Mouse (Mus musculus) forebrain, embryonic 16.5 days (tissue): ENCODE measurements around the gene Aip. TPM values are rescaled to one million over a fixed set of nuclear protein-coding genes. Genes with fewer than 3 reads are reported as not detected.

Source experiments
- ATAC-seq: fragments of 200-750 bp; cut with Nextera tagmentation; 2 replicates; pipeline ENCODE4 v1.8.0; 2017; ENCODE audit warnings: mild to moderate bottlenecking, moderate library complexity
- H3K27ac ChIP-seq: fragments of 300-500 bp; sonication (generic); 2 replicates; pipeline ENCODE4 v1.5.1; 2014; ENCODE audit warnings: low read length, control low read depth
- H3K27me3 ChIP-seq: fragments of 300-500 bp; sonication (generic); replicated peaks from 2 replicates; pipeline ENCODE4 v1.6.1; 2014; ENCODE audit warnings: low read length; ENCODE audit not compliant: control insufficient read depth, insufficient read depth
- H3K36me3 ChIP-seq: fragments of 300-500 bp; sonication (generic); 2 replicates; pipeline ENCODE4 v1.6.1; 2014; ENCODE audit not compliant: control insufficient read depth, insufficient read depth
- H3K4me1 ChIP-seq: fragments of 300-500 bp; sonication (generic); replicated peaks from 2 replicates; pipeline ENCODE4 v1.6.1; 2014; ENCODE audit warnings: low read length; ENCODE audit not compliant: control insufficient read depth, insufficient read depth
- H3K4me2 ChIP-seq: fragments of 300-500 bp; sonication (generic); 2 replicates; pipeline ENCODE4 v1.6.1; 2014; ENCODE audit warnings: mild to moderate bottlenecking, low read length, control low read depth
- H3K4me3 ChIP-seq: fragments of 300-500 bp; sonication (generic); replicated peaks from 2 replicates; pipeline ENCODE4 v1.5.1; 2014; ENCODE audit warnings: mild to moderate bottlenecking, low read length, control low read depth
- H3K9ac ChIP-seq: fragments of 300-500 bp; sonication (generic); replicated peaks from 2 replicates; pipeline ENCODE4 v1.6.1; 2014; ENCODE audit warnings: low read depth, low read length, control low read depth
- H3K9me3 ChIP-seq: fragments of 300-500 bp; sonication (generic); 2 replicates; pipeline ENCODE4 v1.6.1; 2016; ENCODE audit warnings: low read length; ENCODE audit not compliant: control insufficient read depth
- whole genome bisulfite sequencing: fragments of 180-500 bp; shearing (Covaris S2); extraction: QIAGEN DNeasy Blood & Tissue Kit; methylation state at CpG from one replicate; pipeline ENCODE4 v1.1.7; 2014; 5-methylcytosine and 5-hydroxymethylcytosine counted together
- polyA plus RNA-seq: library from polyadenylated mRNA; unstranded; fragments of >200 nt; fragmentation: Nextera tagmentation; extraction: Ambion mirVana; gene quantifications from 2 replicates; pipeline ENCODE4 v1.2.1, GENCODE M21; 2015

Aip gene
- polyA plus RNA-seq, 1 experiment from 2014 or later: 91.6 TPM

DNA sequence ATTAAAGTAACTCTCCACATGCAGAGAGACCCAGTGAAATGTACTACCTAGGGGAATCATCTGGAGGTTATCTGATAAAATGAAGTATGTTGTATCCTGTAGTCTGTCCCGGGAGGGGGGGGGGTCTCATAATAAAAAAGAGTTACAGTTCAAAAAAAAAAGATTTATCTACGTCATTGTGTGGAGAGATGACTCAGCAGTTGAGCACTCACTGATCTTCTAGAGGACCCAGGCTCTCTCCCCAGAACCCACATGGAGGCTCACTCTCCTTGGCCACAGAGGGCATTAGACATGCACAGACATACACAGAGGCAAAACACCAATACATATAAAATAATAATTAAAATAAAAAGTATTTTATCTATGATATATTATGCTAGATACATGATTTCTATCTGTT is 34.3 kb downstream of the Aip start:
- WGBS: 75% methylated on average over 2 of the region's 2 CpGs
- no peaks in the 10 kb centered on the region for H3K9me3 ChIP-seq
- H3K4me3 ChIP-seq: no peak overlapping the region
- H3K27ac ChIP-seq: no peak overlapping the region
- H3K4me2 ChIP-seq: no peak overlapping the region
- H3K9ac ChIP-seq: no peak overlapping the region
- no peaks in the 10 kb centered on the region for H3K36me3 ChIP-seq
- peaks cover 6% of the 10 kb centered on the region for H3K4me1 ChIP-seq
- no peak for ATAC-seq
- no peaks in the 10 kb centered on the region for H3K27me3 ChIP-seq

- no peak overlapping the region for H3K4me2 ChIP-seq
- no peaks in the 10 kb centered on the region; the same call in 1 of the 2 replicates for H3K4me1 ChIP-seq
- H3K27ac ChIP-seq: no peak overlapping the region
- no peaks in the 10 kb centered on the region for H3K27me3 ChIP-seq
- no peak overlapping the region for H3K4me3 ChIP-seq
- 90% methylated on average over 3 of the region's 3 CpGs for WGBS
- no peaks in the 10 kb centered on the region for H3K9me3 ChIP-seq
- no peak for ATAC-seq
- no peaks in the 10 kb centered on the region for H3K36me3 ChIP-seq
- H3K9ac ChIP-seq: no peak overlapping the region
These were observed 35.2 kb downstream of the Aip start for GRCm38 (mm10) chr19:4090446-4090845.

- Histone ChIP-seq H3K36me3 (no peaks in the 10 kb centered on the region), H3K4me2 (no peak overlapping the region), H3K4me3 (no peak overlapping the region), H3K9ac (no peak overlapping the region), H3K27me3 (no peaks in the 10 kb centered on the region), H3K4me1 (no peaks in the 10 kb centered on the region; the same call in 1 of the 2 replicates), H3K27ac (no peak overlapping the region), H3K9me3 (no peaks in the 10 kb centered on the region)
- 30% methylated on average over 6 of the region's 6 CpGs for WGBS
- ATAC-seq: no peak
These were observed 36.5 kb downstream of the Aip start for GRCm38 (mm10) chr19:4089128-4089527.

DNA sequence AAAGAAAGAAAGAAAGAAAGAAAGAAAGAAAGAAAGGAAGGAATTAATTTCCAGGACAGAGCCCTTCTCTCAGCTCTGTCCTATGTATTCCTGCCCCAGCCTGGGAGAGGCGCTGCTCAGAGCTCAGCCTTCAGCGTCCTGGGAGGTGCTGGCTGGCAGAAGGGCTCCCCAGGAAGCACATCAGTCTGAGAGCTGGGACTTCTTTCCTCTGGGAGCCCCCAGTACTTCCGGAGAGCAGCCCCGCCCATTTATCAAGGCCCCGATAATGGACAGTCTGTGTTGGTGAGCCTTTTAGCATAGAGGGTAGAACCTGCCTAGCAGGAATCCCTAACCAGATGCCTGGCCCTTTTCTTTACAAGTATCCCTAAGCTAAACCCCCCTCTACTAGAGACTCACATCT is 37.5 kb downstream of the Aip start:
- ATAC-seq: no peak
- no peaks in the 10 kb centered on the region for H3K9me3 ChIP-seq
- H3K27me3 ChIP-seq: no peaks in the 10 kb centered on the region
- no peaks in the 10 kb centered on the region for H3K36me3 ChIP-seq
- no peak overlapping the region for H3K4me2 ChIP-seq
- H3K27ac ChIP-seq: no peak overlapping the region
- WGBS: 58% methylated on average over 5 of the region's 5 CpGs
- H3K4me3 ChIP-seq: no peak overlapping the region
- H3K9ac ChIP-seq: no peak overlapping the region
- H3K4me1 ChIP-seq: no peaks in the 10 kb centered on the region; the same call in 1 of the 2 replicates

DNA sequence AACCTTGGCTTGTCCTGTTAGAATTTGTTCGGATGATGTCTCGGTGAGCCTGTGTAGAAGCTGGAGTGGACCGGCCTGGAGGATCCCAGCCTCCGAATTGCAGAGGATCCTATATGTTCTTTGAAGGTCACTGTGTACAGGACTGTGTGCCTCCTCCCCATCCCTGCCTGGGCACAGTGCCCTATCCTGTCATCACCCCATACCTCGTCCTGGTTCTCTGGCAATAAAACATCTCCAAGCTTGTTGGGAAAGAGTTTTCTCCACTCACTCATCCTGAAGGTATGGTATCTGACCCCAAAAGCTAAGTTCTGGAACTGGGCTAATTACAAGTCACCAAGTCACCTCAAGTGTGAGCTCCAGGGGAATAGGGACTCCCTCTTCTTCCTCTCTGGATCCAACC is 38.6 kb downstream of the Aip start:
- ATAC-seq: no peak
- H3K4me3 ChIP-seq: no peak overlapping the region
- H3K4me1 ChIP-seq: no peaks in the 10 kb centered on the region; the same call in 1 of the 2 replicates
- H3K9me3 ChIP-seq: no peaks in the 10 kb centered on the region
- H3K36me3 ChIP-seq: no peaks in the 10 kb centered on the region
- H3K27ac ChIP-seq: no peak overlapping the region
- WGBS: 85% methylated on average over 5 of the region's 5 CpGs
- H3K4me2 ChIP-seq: no peak overlapping the region
- no peak overlapping the region for H3K9ac ChIP-seq
- no peaks in the 10 kb centered on the region for H3K27me3 ChIP-seq

- H3K4me2 ChIP-seq: no peak overlapping the region
- H3K27ac ChIP-seq: no peak overlapping the region
- H3K4me3 ChIP-seq: no peak overlapping the region
- ATAC-seq: no peak
- no peaks in the 10 kb centered on the region; the same call in 1 of the 2 replicates for H3K4me1 ChIP-seq
- no peaks in the 10 kb centered on the region for H3K9me3 ChIP-seq
- H3K27me3 ChIP-seq: no peaks in the 10 kb centered on the region
- H3K36me3 ChIP-seq: no peaks in the 10 kb centered on the region
- 91% methylated on average over 15 of the region's 15 CpGs for WGBS
- H3K9ac ChIP-seq: no peak overlapping the region
These were observed 39.5 kb downstream of the Aip start for GRCm38 (mm10) chr19:4086156-4086555.

DNA sequence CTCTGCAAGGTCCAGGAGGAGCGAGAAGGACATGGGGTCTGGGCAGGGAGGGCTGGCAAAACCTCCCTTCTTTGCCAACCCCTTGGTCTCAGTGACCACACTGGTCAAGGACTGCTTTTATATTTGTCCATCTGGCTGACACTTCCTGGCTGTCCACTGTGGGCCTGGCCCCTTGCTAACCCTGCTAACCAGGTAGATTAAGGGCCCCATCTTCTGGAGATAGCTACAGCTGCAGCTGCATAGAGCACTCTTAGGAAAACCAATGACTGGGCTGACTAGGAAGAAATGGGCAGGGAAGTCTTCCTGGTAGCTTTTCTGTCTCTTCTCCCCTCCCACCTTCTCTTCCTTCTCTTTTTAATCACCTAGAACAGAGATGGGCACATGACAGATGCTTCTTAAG is 40.7 kb downstream of the Aip start:
- Histone ChIP-seq H3K4me2 (no peak overlapping the region), H3K4me3 (no peak overlapping the region), H3K27me3 (no peaks in the 10 kb centered on the region), H3K27ac (no peak overlapping the region), H3K9me3 (no peaks in the 10 kb centered on the region), H3K4me1 (no peaks in the 10 kb centered on the region; the same call in 1 of the 2 replicates), H3K9ac (no peak overlapping the region), H3K36me3 (no peaks in the 10 kb centered on the region)
- no peak for ATAC-seq
- 89% methylated on average over 1 of the region's 1 CpGs for WGBS

DNA sequence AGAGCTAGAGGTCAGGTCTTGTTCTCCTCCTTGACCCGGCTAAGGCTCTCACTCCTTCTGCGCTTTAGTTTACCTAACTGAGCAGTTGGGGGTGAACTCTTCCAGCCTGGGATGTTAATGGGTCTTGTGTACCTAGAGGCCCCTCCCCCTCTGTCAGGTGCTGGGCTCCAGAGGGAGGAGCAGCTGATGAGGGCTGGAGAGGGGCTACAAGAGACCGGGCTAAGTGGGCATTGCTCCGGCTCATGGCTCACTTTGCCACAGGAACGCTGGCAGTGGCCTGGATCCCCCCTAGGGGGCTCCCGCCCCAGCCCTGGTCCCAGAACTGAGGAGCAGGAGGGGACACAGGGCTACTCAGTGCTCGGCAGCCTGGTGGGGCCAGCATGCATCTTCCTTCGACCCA is 41.8 kb downstream of the Aip start:
- Histone ChIP-seq H3K36me3 (no peaks in the 10 kb centered on the region), H3K4me2 (no peak overlapping the region)
- no peak for ATAC-seq

GRCm38 (mm10) chr19:4083316-4083715 is 42.3 kb downstream of the Aip start:
- Histone ChIP-seq H3K4me2 (no peak overlapping the region), H3K27me3 (no peaks in the 10 kb centered on the region), H3K27ac (no peak overlapping the region), H3K4me3 (no peak overlapping the region), H3K36me3 (no peaks in the 10 kb centered on the region), H3K9ac (no peak overlapping the region), H3K4me1 (no peaks in the 10 kb centered on the region), H3K9me3 (no peaks in the 10 kb centered on the region)
- WGBS: 68% methylated on average over 7 of the region's 7 CpGs
- no peak for ATAC-seq

More for the DNA sequence above, 41.8 kb downstream of the Aip start:
- Histone ChIP-seq H3K9me3 (no peaks in the 10 kb centered on the region), H3K4me1 (no peaks in the 10 kb centered on the region), H3K9ac (no peak overlapping the region), H3K4me3 (no peak overlapping the region), H3K27ac (no peak overlapping the region), H3K27me3 (no peaks in the 10 kb centered on the region)
- 30% methylated on average over 8 of the region's 8 CpGs for WGBS
